Mouse (Mus musculus) fat pad, adult 2 months (tissue): ENCODE data around the gene Phf14.

Experiments
- DNase-seq: peaks from one replicate; pipeline ENCODE4 v3.0.0-alpha.2; 2011; ENCODE audit warnings: low read depth, low spot score; ENCODE audit errors: extremely low read depth

Gene Phf14

DNA sequence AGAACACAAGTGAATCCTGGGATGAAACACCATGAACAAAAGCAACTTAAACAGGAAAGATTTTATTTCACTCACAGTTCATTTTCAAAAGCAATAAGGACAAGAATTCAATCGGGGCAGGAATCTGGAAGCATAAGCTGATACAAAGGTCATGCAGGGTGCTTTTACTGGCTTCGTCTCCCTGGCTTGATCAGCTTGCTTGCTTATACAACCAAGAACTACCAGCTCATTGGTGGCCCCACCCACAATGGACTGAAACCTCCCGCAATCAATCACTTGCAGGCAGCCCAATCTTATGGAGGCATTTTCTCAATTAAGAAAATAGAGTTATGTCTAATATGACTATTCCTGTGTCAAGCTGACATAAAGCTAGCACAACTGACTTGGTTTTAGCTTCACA is 112.5 kb downstream of the Phf14 start:
- no peak for DNase-seq

- DNase-seq = no peak
Measured at GRCm38 (mm10) chr6:12020738-12021137, 113.1 kb downstream of the Phf14 start.

- DNase-seq = no peak
Measured at GRCm38 (mm10) chr6:12021480-12021879, 113.9 kb downstream of the Phf14 start.

DNA sequence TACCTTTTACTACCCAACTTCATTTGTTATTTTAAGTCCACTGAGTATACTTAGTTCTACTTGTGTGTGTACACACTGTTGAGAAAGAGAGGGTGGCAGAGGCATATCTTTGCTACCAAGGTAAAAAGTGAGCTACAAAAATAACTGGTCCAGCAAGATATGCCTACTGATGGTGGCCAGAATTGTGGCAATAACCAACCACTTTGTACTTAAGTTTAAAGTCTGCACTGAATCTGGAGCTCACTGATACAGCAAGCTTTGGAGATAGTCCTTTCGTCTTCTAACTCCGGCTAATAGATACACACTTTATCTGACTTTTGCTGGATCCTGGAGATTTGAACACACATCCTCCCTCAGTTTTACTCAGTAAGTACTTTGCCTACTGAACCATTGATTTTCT is 115.8 kb downstream of the Phf14 start:
- no peak for DNase-seq

GRCm38 (mm10) chr6:12026804-12027537 is 119.4 kb downstream of the Phf14 start:
- no peak for DNase-seq

DNA sequence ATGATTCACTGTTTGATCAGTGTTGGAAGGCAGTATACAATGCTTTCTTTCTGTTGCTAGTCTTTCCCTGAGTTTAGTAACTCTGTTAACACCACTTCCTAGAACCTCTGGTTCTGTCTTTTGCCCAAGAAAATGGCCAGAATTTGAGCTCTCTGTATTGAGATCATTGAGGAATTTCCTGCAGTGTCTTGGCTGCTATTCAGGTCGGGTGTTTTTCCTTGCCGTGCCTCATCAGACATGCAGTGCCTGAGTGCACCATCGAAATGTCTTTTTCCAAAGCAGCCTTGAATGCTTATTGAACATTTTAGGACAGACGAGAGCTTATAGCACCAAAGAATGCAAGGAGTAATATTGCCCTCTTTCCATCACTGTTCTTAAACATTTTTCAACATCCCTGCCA is 127.0 kb downstream of the Phf14 start:
- DNase-seq = no peak

GRCm38 (mm10) chr6:12038268-12038667 is 130.7 kb downstream of the Phf14 start:
- no peak for DNase-seq

DNA sequence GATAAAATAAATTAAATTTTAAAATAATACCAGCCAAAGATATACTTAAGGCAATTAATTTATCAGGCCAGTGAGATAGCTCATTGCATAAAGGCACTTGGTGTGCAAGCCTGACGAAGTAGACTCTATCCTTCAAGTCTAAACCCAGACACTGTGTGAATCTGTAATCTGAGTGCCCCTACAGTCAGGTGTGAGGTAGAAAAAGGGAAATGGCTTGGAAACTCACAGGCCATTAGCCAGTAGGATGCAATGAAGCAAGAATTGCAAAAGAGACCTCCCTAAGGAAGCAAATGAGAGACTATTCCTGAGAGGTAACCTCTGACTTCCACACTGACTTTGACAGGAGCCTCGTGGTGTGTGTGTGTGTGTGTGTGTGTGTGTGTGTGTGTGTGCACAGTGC is 145.3 kb downstream of the Phf14 start:
- no peak for DNase-seq

GRCm38 (mm10) chr6:12054149-12054548 is 146.5 kb downstream of the Phf14 start:
- no peak for DNase-seq

- DNase-seq = no peak
Measured at GRCm38 (mm10) chr6:12058717-12059116, 151.1 kb downstream of the Phf14 start.

- DNase-seq = no peak
Measured at GRCm38 (mm10) chr6:12059971-12060370, 152.4 kb downstream of the Phf14 start.

DNA sequence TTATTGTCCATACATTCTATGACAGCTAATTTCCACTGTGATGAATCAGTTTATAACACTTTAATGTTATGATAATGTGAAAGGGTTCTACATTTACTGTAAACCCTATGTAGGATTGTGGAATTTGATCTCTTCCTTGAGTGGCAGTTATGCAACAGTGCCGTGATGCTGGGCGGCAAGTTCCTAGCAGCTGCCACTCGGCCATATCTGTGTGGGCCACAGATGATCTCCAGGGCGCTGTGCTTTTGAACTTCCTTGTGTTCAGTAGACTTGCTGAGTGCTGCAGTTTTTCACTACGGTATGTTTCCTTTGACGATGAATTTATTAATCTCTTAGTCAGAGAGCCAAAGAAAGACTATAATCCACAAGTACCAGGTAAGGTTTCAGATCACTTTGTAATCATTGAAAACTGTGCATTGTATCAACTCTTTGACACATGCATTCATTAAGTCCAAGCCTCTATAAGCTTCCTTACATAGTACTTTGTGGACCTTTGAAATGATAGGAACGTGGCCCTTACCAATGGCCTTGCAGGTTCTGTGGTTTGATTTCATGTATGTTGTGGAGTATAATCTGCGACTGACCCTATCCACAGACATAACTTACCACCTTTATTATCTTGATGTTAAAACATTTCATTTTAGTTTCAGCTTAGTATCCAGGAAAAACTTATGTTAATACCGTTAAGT is 153.0 kb downstream of the Phf14 start:
- DNase-seq = no peak

DNA sequence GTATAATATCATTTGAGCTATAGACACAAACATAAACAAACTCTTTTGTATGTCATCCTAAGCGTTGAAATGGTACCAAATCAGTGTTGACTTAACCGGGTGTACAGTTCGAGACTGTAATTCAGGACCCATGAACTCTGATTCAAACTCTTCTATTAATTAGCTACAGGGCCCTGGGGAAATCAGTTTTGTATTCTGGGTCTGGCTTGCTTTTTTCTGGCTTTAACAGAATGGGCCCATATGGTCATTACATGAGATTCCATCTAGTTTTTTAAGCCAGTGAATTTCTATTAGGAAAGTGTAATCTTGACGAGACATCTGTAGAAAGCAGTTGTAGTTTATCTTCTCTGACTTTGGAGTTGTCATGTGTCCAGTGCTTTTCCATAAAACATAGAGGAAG is 160.3 kb downstream of the Phf14 start:
- DNase-seq = no peak

- DNase-seq = no peak
Measured at GRCm38 (mm10) chr6:12069357-12069756, 161.7 kb downstream of the Phf14 start.

- DNase-seq = no peak
Measured at GRCm38 (mm10) chr6:12074599-12074998, 167.0 kb downstream of the Phf14 start.

- DNase-seq = no peak
Measured at GRCm38 (mm10) chr6:12077338-12077737, 169.7 kb downstream of the Phf14 start.

- no peak for DNase-seq
Measured at GRCm38 (mm10) chr6:12077880-12078618, 170.4 kb downstream of the Phf14 start.

DNA sequence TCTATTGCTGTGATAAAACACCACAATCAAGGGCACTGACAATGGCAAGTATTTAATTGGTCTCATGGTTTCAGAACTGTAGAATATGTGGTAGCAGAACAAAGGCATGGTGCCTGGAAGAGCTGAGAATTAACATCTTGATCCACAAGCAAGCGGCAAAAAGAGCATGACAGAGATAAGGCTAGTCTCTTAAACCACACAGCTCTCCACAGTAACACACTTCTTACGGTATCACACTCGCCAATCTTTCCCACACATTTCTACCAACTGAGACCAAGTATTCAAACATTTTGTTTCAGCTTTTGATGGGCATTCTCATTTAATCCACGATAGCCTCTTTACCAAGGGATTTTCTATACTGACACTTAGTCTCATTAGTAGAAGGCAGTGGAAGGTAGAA is 171.7 kb downstream of the Phf14 start:
- no peak for DNase-seq

DNA sequence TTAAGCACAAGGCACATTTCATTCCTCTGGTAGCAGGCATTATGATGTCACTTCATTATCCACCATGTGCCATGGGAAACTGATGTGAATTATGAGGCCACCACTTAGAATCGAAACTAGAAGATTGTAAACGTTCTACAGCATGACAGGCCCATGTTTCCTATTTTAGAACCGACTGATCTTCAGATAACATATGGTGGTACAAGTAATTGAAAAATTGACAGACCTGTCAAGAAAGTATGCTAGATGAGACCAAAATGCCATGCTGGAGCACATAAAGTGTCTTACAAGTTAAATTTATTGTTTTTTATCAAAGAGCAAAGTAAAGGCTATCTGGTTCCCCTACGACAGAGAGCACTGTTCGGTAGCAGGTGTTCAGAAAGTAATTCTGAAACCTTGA is 172.8 kb downstream of the Phf14 start:
- DNase-seq = no peak

GRCm38 (mm10) chr6:12081722-12082121 is 174.1 kb downstream of the Phf14 start:
- no peak for DNase-seq

DNA sequence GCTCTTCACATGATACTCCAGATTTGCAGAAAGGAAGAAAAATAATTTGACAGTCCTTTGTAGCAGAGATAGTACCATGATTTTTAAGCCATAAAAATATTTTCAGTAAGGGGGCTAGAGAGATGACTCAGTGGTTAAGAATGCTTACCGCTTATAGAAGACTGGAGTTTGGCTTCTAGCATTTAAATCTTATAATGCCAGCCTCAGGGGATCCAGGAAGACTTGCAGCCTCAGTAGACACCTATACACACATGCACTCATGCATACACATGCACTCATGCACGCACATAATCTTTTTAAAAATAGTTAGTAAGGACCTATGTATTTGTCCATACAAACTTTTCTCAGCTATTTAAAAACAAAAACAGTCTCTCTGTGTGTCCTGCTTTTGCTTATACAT is 174.5 kb downstream of the Phf14 start:
- DNase-seq = no peak
